Mouse (Mus musculus): ENCODE measurements around the gene Ndufv2. TPM values are rescaled to one million over a fixed set of nuclear protein-coding genes. Genes with fewer than 3 reads are reported as not detected.

The Ndufv2 gene
- total RNA-seq, 2 experiments from 2014 or later = 309 to 324 TPM

Other genes with a start within 250 kb of the Ndufv2 start
- 10 to 100 TPM; 39.7 to 46.0 TPM for gene Ralbp1, start 215.8 kb downstream of the Ndufv2 start, total RNA-seq (2021)
- gene Twsg1, start 150.3 kb downstream of the Ndufv2 start, total RNA-seq (2021) = 100 to 1,000 TPM; 114 to 117 TPM
- 10 to 100 TPM; 25.8 to 31.0 TPM for gene Ankrd12, start 24.5 kb downstream of the Ndufv2 start, total RNA-seq (2021)
- gene Washc1, start 10.0 kb upstream of the Ndufv2 start, total RNA-seq (2021) = 10 to 100 TPM; 53.4 to 54.3 TPM
- gene Ddx11, start 22.0 kb upstream of the Ndufv2 start, total RNA-seq (2021) = 10 to 100 TPM; 15.6 to 15.7 TPM

Measured in adrenal gland, postnatal 4 days (tissue).